Mouse (Mus musculus): Measurements from ENCODE around the gene Ttc33.

The Ttc33 gene

DNA sequence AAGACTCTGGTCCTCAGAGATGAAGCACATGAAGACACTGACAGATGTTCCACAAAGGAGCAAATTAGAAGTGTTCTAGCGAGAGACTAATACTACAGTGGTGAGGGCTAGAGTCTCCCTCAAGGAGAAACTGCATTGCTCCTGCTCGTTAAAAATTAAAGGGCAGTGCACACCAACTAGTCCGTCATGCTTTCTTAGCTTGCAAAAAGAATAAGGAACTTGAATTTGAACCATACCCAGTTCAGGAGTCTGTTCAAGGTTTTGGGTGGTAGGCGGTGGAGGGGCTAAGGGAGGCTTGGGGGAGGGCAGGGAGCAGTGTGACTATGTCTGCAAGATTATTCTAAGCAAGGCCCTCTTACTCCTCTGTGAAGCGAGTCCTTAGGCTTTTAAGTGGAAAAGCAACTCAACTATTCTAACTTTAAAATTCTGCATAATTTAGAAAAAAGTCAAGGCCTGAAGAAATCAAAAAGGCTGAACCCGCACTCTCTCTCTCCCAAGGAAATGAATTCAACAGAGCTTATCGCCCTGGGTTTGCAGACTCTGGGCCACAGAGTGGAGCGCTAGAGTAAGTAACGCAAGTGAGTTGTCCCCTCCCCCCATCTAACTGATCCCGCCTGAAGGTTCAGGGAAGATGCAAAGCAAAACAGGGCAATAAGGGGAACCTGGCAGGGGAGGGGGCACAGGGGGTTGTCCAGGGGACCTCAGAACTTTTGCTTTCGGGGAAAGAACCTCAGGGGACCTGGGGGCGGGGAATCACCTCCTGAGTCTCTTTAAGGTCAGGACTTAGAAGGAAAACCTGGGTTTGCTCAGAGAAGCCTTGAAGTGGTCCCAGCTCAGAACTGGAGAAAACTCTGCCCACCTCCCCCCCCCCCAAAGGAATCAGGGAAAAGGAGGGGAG, 56.2 kb downstream of the Ttc33 start:
- DNase-seq (ENCODE audit: low read depth, low spot score) = peak; percentile 74

DNA sequence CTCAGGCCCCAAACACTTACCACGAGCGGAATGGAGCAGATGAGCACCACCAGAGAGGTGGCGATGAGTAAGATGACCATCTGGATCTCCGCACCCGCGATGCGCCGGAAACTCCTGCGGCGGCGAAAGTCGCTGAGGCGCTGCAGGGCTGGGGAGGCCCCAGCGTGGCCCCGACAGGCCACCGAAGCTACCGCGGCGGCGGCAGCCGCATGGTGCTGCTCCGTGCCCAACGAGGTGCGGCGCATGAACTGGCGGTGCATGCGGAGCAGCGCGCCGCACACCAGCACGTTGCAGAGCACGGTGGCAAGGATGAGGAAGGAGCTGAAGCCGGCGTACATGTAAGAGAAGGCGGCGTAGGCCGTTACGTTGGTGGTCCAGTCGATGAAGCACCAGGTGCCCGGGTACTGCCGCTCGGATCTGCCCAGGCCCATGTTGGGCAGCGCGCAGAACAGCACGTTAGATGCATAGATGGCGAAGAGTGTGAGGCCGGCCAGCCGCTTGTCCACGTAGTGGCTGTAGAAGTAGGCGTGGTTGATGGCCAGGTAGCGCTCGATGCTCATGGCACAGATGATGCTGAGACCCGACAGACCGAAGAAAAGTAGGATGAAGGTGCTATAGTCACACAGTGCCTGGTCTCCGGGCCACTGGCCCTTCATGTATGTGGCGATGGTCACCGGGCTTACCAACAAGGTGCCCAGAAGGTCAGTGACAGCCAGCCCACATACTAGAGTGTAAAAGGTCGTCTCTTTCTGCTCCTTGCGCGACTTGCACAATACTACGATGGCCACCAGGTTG, 57.1 kb downstream of the Ttc33 start:
- DNase-seq (ENCODE audit: low read depth, low spot score) = peak; percentile 61

DNA sequence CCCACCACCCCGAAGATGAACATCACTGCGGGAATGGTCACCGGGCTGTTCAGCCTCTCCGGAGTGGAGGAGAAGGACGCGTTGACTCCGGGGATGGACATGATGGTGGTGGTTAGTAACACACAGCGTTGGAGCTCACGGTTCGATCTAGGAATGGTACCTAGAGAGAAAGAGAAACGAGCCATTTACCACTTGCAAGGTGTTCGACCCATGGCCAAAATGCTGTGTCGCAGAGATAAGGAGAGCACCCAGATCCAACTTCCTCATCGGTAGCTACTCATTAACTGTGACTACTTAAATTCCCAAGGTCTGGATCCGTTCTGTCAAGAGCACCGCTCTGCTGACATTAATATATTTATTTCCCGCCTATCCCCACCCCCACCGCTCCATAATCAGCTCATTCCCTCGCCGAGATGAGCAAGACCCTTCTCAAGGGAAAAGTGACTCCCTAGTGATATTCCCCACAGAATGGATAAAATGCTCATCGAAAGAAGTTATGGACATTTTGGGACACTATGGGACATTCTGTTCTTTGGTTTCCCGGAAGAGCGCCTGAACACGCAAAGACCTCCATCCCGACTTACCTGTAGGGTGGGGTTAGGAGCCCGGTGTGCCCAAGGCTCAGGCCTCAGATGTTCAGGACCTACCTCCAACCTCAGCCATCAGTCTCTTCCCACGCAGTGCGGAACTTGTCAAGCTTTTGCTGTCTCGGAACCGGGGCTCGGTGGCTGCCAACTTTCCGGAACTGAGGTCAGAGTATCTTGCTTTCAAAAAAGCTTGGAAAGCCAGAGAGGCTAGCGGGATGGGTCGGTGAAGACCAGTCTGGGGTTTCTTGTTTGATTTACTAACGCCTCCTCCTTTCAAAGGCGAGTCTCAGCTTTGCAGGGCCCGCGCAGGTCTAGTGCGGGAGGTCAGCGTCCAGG, 58.0 kb downstream of the Ttc33 start:
- DNase-seq (ENCODE audit: low read depth, low spot score) = peak; percentile 77

DNA sequence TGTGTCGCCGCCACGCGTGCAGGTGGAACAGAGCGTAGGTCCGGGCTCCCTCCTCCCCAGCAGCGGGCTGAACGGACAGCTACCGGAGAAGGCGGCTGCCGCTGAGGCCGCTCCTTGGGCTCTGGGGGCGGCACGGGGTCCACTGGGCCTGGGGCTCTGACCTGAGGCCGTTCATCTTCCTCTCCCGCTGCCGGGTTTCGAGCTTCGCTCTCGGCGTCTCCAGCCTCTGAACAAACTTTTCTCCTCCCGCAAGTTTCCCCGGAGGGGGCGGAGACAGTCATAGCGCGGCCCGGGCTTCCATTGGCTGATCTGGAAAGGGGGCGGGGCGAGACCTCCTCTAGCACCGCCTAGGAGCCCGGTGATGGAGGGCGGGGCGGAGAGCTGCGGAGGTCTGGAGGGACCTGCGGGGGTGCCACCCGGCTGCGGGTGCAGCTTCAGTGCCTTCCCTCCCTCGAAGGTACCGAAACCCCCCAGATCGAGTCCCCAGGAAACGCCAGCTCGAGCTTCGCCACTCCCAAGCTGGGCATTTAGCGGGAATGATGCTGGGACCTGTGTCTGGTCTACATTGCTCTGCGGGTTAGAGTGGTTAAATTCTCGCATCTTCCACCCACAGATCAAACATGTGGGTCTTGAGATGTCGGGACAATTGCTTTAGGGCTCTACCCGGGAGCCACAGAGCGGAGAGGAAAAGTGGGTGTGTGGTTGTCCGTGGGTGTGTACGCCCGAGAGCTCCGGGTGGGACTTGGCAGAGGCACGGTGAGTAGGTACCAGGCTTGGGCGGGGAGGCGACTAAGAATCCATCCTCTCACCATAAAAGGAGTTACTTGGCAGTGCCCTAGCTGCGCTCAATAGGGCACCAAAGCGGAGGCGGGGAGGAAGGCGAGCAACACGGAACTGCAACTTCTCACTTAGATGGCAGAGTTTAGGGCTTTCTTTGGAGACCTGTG, 58.9 kb downstream of the Ttc33 start, which contains the start of gene Ptger4:
TSS of gene Ptger4 (minus strand) at position 229 of the 947 bp plus-strand sequence.
- DNase-seq (ENCODE audit: low read depth, low spot score) = peak; percentile 95

DNA sequence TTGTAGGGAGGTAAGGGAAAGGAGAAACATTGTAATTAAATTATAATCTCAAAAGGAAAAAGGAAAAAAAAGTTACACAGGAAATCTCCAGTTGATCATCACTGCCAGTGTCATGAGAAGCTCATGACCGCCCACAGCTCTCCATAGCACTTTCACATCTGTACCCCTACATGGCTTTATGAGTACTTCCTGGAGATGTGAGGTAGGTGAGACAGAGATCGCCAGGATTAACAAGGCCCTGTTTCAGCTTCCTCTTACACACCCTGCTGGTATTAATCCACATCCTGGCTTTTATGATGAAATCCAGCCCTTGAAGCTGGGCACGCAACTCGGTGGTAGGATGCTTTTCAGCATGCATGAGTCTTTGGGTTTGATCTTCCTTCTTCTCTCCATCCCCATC, 64.9 kb downstream of the Ttc33 start:
- DNase-seq (ENCODE audit: low read depth, low spot score) = peak; percentile 63

DNA sequence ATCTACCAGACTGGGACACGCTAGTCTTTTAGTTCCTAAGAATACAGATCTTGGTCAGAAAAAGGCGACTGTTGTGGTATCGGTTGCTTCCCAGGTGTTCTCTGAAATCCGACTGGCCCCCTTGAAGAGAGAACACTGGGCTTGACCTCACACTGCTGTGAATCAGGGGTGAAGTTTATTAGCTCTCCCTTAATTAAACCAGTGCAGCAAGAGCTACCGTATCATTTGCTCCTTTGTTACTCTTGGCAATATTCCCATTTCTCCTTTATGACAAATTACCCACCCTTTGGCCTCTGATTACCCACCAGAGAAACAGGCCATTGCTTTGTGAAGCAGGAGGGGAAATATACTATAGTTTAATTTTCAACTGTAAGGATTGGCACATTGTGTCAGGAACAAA, 74.9 kb downstream of the Ttc33 start:
- DNase-seq (ENCODE audit: low read depth, low spot score) = no peak

DNA sequence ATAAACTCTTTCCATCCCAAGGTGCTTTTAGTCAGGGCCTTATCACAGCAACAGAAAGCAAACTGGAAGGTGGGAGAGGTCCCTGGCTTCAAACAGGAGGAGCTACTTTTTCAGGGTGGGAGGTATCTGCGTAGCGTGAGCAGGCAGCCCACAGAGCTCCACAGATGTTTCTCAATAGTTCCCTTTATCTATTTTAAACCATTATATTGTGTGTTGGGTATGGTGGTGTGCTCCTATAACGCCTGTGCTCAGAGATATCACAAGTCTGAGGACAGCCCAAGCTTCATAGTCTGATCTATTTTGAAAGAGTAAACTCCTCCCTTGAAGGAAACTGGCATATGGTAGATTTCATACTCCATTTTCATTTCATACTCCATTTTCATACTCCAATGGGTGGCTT, 75.7 kb downstream of the Ttc33 start:
- DNase-seq (ENCODE audit: low read depth, low spot score) = no peak

DNA sequence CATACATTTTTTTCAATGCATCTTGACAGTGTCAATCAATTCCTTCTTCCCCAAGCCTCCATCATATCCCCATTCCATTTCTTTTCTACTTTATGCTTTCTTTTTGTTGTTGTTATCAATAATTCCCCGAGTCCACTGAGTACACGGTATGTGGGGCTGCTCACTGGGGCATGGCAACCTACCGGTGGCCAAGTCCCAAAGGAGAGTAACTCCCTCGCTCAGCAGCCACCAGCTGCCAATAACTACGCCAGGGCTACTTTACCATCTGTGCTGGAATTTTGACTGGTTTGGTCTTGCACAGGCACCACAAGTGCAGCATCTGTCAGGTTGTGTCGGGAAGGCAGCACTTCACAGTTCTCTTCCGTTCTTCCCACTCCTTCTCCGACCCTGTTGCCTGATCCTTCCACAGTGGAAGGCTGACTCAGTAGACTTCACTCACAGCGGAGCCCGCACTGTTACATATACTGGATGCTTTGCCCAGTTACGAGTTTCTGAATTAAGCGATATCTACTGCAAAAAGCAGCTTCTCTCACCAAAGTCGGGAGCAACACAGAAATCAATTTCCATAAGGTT, 76.9 kb downstream of the Ttc33 start:
- DNase-seq (ENCODE audit: low read depth, low spot score) = no peak

DNA sequence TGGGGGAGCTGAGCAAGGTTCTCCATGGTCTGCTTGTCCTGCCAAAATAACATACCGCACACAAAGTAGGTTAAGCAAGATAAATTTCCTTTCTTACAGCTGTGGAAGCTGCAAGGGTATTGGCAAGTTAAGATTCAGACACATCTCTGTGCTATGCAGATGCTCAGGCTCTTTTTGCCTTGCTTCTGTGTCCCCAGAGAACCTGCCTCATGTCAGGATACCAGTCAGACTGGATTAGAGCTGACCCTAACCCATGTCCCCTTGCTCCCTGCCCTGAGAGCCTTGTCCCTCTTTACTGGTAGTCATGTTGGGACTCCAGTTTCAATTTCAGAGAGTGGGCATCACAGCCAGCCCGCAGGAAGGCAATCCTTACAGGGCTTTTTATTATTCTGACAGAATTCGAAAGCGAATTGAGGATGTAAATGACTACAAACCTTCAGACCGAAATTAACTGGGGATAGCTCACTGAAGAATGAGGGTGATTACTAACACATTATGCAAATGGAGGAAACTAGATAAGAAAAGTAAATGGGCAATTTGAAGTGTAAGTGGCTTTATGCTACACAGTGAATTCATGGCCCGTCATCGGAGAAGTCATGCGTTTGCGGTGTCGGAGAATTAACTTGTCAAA, 77.7 kb downstream of the Ttc33 start:
- DNase-seq (ENCODE audit: low read depth, low spot score) = no peak

DNA sequence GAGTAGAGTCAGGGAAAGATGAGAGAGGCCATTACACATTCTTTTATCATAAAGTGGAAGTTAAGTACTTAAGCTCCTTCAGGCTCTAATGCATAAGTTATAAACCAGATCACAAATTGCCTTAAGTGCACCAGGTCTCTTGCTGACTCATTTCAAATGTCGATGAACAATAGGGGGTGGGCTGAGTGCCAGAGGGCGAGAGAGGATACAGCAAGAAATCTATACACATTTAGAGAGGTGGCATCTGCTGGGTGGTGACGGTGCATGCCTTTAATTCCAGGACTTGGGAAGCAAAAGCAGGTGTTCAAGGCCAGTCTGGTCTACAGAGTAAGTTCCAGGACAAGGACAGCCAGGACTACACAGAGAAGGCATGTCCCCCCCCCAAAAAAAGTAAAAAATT, 80.8 kb downstream of the Ttc33 start:
- no peak for DNase-seq (ENCODE audit: low read depth, low spot score)

Data from CD4-positive helper T cell, adult 2 months (primary cell).